Mouse (Mus musculus): ENCODE results near the gene Prelid1.

DNA sequence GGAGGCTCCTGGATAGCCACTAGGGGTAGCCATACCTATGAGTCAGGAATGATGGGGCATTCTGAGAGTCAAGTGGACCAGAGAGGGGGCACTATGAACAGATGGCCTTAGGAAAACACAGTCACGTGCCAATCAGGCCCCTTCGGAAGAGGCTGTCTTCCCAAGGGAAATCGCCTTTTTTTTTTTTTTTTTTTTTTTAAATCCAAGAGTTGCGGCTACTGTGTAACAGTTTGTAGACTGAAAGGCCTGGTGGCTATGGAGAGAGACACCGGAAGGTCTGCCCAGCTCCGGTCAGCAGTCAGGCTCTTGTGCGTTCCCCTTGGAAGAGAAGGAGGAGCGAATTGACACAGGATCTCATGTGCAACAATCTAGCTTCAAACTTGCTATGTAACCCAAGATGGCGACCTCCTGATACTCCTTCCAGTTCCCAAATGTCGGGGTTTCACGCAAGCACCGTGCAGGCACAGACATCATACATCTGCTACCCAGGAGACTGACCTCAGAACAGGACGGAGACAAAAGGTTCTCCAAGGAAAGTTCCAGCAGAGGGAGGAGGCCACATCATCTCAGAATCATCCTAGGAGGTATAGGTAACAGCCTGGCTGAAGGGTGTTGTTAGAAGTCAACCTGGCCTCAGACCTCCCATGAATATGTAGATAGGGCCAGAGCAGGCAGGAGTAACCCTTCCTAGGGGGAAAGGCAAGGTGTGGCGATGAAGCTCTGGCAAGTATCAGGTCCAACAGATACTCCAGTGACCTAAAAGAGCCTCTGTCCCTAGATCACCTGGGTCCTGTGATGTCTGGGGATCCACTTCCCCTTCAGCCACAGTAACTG, 10.5 kb downstream of the Prelid1 start:
- TF ChIP-seq POLR2A (IDR thresholded peaks at IDR 0.05; ENCODE audit: insufficient read depth, low read length): no peak
- TF ChIP-seq CTCF (IDR thresholded peaks at IDR 0.05; ENCODE audit: low read depth, low read length): peak; percentile 46
- TF ChIP-seq EP300 (IDR thresholded peaks at IDR 0.05; ENCODE audit: insufficient read depth, low read depth, low read length): no peak
